Mouse (Mus musculus) stomach, postnatal 0 days (tissue): ENCODE measurements around the gene Xrcc1. TPM values are rescaled to one million over a fixed set of nuclear protein-coding genes. Genes with fewer than 3 reads are reported as not detected.

ENCODE experiments used
- ATAC-seq: fragments of 200-750 bp; cut with Nextera tagmentation; 2 replicates; pipeline ENCODE4 v1.8.0; 2017; ENCODE audit not compliant: low FRiP score, low TSS enrichment
- DNase-seq: peaks from one replicate; pipeline ENCODE4 v3.0.0-alpha.2; 2016; ENCODE audit warnings: low spot score
- H3K27ac ChIP-seq: fragments of 300-500 bp; sonication (generic); replicated peaks from 2 replicates; pipeline ENCODE4 v1.5.1; 2014; ENCODE audit warnings: mild to moderate bottlenecking, control low read depth
- H3K27me3 ChIP-seq: fragments of 300-500 bp; sonication (generic); 2 replicates; pipeline ENCODE4 v1.6.1; 2014; ENCODE audit warnings: low read length; ENCODE audit not compliant: control insufficient read depth, insufficient read depth
- H3K36me3 ChIP-seq: fragments of 300-500 bp; sonication (generic); 2 replicates; pipeline ENCODE4 v1.6.1; 2014; ENCODE audit warnings: low read length, mixed read lengths; ENCODE audit not compliant: control insufficient read depth, insufficient read depth
- H3K4me1 ChIP-seq: fragments of 300-500 bp; sonication (generic); replicated peaks from 2 replicates; pipeline ENCODE4 v1.6.1; 2014; ENCODE audit warnings: antibody characterized with exemption; ENCODE audit not compliant: control insufficient read depth, insufficient read depth
- H3K4me2 ChIP-seq: fragments of 300-500 bp; sonication (generic); replicated peaks from 2 replicates; pipeline ENCODE4 v1.6.1; 2014; ENCODE audit warnings: low read depth, mild to moderate bottlenecking, control low read depth, moderate library complexity
- H3K4me3 ChIP-seq: fragments of 300-500 bp; sonication (generic); 2 replicates; pipeline ENCODE4 v1.5.1; 2014; ENCODE audit warnings: low read depth, low read length, control low read depth
- H3K9ac ChIP-seq: fragments of 300-500 bp; sonication (generic); 2 replicates; pipeline ENCODE4 v1.6.1; 2014; ENCODE audit warnings: mild to moderate bottlenecking, low read length, control low read depth, mixed read lengths
- H3K9me3 ChIP-seq: fragments of 300-500 bp; sonication (generic); 2 replicates; pipeline ENCODE4 v1.6.1; 2016; ENCODE audit warnings: low read length; ENCODE audit not compliant: control insufficient read depth
- CTCF ChIP-seq: IDR thresholded peaks from 2 replicates; pipeline ENCODE4 v1.5.1; 2016; ENCODE audit warnings: antibody characterized with exemption, low read depth, mild to moderate bottlenecking, moderate library complexity
- EP300 ChIP-seq: optimal IDR thresholded peaks from 2 replicates; pipeline ENCODE3; 2016; ENCODE audit warnings: antibody characterized with exemption
- WGBS: fragments of 180-500 bp; shearing (Covaris S2); extraction: QIAGEN DNeasy Blood & Tissue Kit; methylation state at CpG from one replicate; pipeline ENCODE4 v1.1.7; 2014; 5-methylcytosine and 5-hydroxymethylcytosine counted together
- polyA plus RNA-seq: library from polyadenylated mRNA; unstranded; fragments of >200 nt; fragmentation: Nextera tagmentation; extraction: Ambion mirVana; gene quantifications from 2 replicates; pipeline ENCODE4 v1.2.1, GENCODE M21; 2015

Xrcc1 gene
- polyA plus RNA-seq, 1 experiment from 2014 or later: 27.4 TPM

DNA sequence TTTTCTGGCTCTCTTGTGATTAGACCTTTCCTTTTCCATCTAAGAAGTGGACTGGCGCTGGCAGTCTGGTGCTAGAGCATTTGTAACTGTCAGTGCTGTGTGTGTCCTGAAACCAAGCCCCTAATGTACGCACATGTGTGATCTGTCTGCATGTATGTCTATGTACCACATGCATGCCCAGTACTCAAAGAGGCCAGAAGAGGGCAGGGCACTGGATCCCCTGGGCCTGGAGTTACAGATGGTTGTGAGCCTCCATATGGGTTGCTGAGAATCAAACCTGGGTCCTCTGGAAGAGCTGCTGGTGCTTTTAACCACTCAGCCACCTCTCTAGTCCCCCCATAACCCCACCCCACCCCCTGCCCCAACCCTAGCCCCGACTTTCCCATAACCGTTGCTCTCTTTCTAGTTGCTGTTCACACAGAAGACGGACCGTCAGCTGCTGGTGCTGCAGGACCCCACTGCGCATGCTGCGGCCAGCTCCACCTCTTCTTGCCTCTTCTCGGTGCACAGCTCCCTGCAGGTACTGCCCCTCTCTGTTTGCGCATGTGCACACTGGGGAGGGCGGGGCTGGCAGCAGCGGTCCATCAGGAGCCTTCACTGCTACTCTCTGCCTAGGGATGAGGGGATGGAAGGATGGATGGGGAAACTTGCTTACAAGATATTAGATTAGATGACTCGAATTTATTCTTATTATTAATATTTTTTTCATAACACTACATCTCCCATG is 73.7 kb downstream of the Xrcc1 start:
- peaks cover 5% of the 10 kb centered on the region; the same call in 1 of the 2 replicates for H3K36me3 ChIP-seq
- no peaks in the 10 kb centered on the region for H3K9me3 ChIP-seq
- H3K9ac ChIP-seq: no peak overlapping the region
- 72% methylated on average over 13 of the region's 13 CpGs for WGBS
- H3K4me1 ChIP-seq: no peaks in the 10 kb centered on the region
- DNase-seq (no peak), ATAC-seq (no peak)
- TF ChIP-seq EP300: no peak
- TF ChIP-seq CTCF: peak; percentile 27; the same call in 1 of the 2 replicates
- no peaks in the 10 kb centered on the region for H3K27me3 ChIP-seq
- H3K4me2 ChIP-seq: no peak overlapping the region
- H3K4me3 ChIP-seq: no peak overlapping the region
- no peak overlapping the region for H3K27ac ChIP-seq

DNA sequence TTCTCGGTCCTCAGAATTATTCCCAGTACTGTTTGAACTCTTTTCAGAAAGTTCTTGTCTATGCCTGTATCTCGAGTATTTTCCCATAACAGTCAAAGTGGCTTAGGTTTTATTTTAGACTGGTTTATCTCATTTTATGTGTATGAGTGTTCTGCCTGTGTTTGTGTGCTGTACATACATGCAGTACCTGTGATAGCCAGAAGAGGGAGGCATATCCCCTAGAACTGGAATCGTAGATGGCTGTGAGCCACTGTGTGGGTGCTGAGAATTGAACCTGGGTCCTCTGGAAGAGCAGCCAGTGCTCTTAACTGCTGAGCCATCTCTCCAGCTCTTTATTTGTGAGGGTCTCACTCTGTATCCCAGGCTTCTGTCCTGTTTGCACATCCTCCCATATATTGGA is 75.1 kb downstream of the Xrcc1 start:
- Histone ChIP-seq H3K4me1 (no peaks in the 10 kb centered on the region), H3K9ac (no peak overlapping the region), H3K27ac (no peak overlapping the region), H3K27me3 (no peaks in the 10 kb centered on the region), H3K9me3 (no peaks in the 10 kb centered on the region), H3K36me3 (peaks cover 5% of the 10 kb centered on the region; the same call in 1 of the 2 replicates), H3K4me3 (no peak overlapping the region), H3K4me2 (no peak overlapping the region)
- TF ChIP-seq CTCF: peak; percentile 59
- TF ChIP-seq EP300: no peak
- ATAC-seq (no peak), DNase-seq (no peak)
- 86% methylated on average over 3 of the region's 3 CpGs for WGBS

DNA sequence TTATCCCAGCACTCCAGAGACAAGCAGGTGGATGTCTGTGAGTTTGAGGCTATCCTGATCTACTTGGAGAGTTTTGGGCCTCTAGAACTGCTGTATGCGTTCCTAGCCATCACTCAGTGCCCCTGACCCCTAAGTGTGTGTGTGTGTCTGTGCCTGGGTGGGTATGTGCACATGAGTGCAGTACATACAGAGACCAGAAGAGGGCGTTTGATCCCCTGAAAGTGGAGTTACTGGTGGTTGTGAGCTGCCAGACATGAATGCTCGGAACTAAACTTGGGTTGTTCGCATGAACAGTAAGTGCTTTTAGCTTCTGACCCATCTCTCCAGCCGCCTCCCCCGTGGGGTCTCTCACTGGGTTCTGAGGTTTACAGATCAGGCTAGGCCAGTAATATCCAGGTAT is 76.9 kb downstream of the Xrcc1 start:
- H3K27me3 ChIP-seq: no peaks in the 10 kb centered on the region
- 80% methylated on average over 6 of the region's 6 CpGs for WGBS
- ATAC-seq (no peak), DNase-seq (no peak)
- no peak overlapping the region for H3K4me2 ChIP-seq
- no peak overlapping the region for H3K4me3 ChIP-seq
- no peaks in the 10 kb centered on the region for H3K9me3 ChIP-seq
- peaks cover 5% of the 10 kb centered on the region; the same call in 1 of the 2 replicates for H3K36me3 ChIP-seq
- H3K27ac ChIP-seq: no peak overlapping the region
- peak; percentile 40 for TF ChIP-seq CTCF
- TF ChIP-seq EP300: no peak
- H3K4me1 ChIP-seq: no peaks in the 10 kb centered on the region
- H3K9ac ChIP-seq: no peak overlapping the region

Other genes with a start within 250 kb of the Xrcc1 start
- gene Zfp61, start 245.1 kb upstream of the Xrcc1 start, polyA plus RNA-seq: 12.9 and 13.8 TPM in 2 replicates
- gene Zfp94, start 229.6 kb upstream of the Xrcc1 start, polyA plus RNA-seq: 4.8 and 5.5 TPM in 2 replicates
- 0.15 and 0.42 TPM in 2 replicates for gene Tescl, start 212.4 kb upstream of the Xrcc1 start, polyA plus RNA-seq
- gene Lypd5, start 197.1 kb upstream of the Xrcc1 start, polyA plus RNA-seq: 196 and 201 TPM in 2 replicates
- gene Kcnn4, start 176.0 kb upstream of the Xrcc1 start, polyA plus RNA-seq: 15.5 and 17.0 TPM in 2 replicates
- gene Smg9, start 146.7 kb upstream of the Xrcc1 start, polyA plus RNA-seq: 14.1 and 14.4 TPM in 2 replicates
- gene Irgc1, start 94.0 kb upstream of the Xrcc1 start, polyA plus RNA-seq: 0.05 and 0.10 TPM in 2 replicates
- gene Plaur, start 83.8 kb upstream of the Xrcc1 start, polyA plus RNA-seq: 26.8 and 28.8 TPM in 2 replicates
- 3.4 and 4.5 TPM in 2 replicates for gene Cadm4, start 64.3 kb upstream of the Xrcc1 start, polyA plus RNA-seq
- gene Zfp428, start 39.3 kb upstream of the Xrcc1 start, polyA plus RNA-seq: 13.6 and 15.8 TPM in 2 replicates
- 0.07 and 0.10 TPM in 2 replicates for gene AC161166.1, start 33.8 kb upstream of the Xrcc1 start, polyA plus RNA-seq
- gene Irgq, start 15.6 kb upstream of the Xrcc1 start, polyA plus RNA-seq: 4.3 and 5.7 TPM in 2 replicates
- gene Pinlyp, start 171 bp upstream of the Xrcc1 start, polyA plus RNA-seq: 61.2 and 62.9 TPM in 2 replicates
- 120 and 128 TPM in 2 replicates for gene Ethe1, start 41.3 kb downstream of the Xrcc1 start, polyA plus RNA-seq
- gene Zfp575, start 41.4 kb downstream of the Xrcc1 start, polyA plus RNA-seq: 3.6 and 4.0 TPM in 2 replicates
- 1.2 TPM in 2 replicates for gene Phldb3, start 64.5 kb downstream of the Xrcc1 start, polyA plus RNA-seq
- gene Lypd3, start 90.3 kb downstream of the Xrcc1 start, polyA plus RNA-seq: 277 and 306 TPM in 2 replicates
- 0.15 TPM in 1 of 2 replicates, not detected in the other for gene Tex101, start 130.4 kb downstream of the Xrcc1 start, polyA plus RNA-seq
- not detected in 2 replicates for gene BC049730, start 163.0 kb downstream of the Xrcc1 start, polyA plus RNA-seq
- gene Gm4763, start 180.6 kb downstream of the Xrcc1 start, polyA plus RNA-seq: not detected in 2 replicates
- gene Cd177, start 214.0 kb downstream of the Xrcc1 start, polyA plus RNA-seq: 12.2 and 12.3 TPM in 2 replicates
- 2.3 and 2.7 TPM in 2 replicates for gene Ceacam10, start 230.9 kb downstream of the Xrcc1 start, polyA plus RNA-seq